Mouse (Mus musculus): ENCODE measurements around the gene Wasf2. TPM values are rescaled to one million over a fixed set of nuclear protein-coding genes. Genes with fewer than 3 reads are reported as not detected.
A peak's percentile ranks its signal among the peaks of the same experiment; 100 is the strongest.

The Wasf2 gene
- polyA plus RNA-seq, 1 experiment from 2014 or later, result 42.7 TPM

- peaks cover 3% of the 10 kb centered on the region; the same call in 1 of the 2 replicates for H3K4me1 ChIP-seq (ENCODE audit: control insufficient read depth, low read depth, low read length)
- H3K4me2 ChIP-seq (ENCODE audit: low read depth, low read length), result no peak overlapping the region
- peaks cover 42% of the 10 kb centered on the region for H3K36me3 ChIP-seq (ENCODE audit: control insufficient read depth, insufficient read depth)
- WGBS (ENCODE audit: insufficient replicate concordance), result 76% methylated on average over 15 of the region's 15 CpGs
- peak overlapping the region; percentile 29 for H3K27ac ChIP-seq (ENCODE audit: low read length)
- no peaks in the 10 kb centered on the region for H3K9me3 ChIP-seq (replicated peaks; ENCODE audit: control insufficient read depth, low read length)
- no peaks in the 10 kb centered on the region for H3K27me3 ChIP-seq (ENCODE audit: control insufficient read depth, insufficient read depth, low read depth, low read length)
- no peak overlapping the region for H3K9ac ChIP-seq (ENCODE audit: low read depth, low read length)
- no peak overlapping the region for H3K4me3 ChIP-seq (ENCODE audit: low read depth, low read length)
- ATAC-seq (ENCODE audit: low read depth), result peak; percentile 50; the same call in 1 of the 2 replicates
These were observed 54.8 kb downstream of the Wasf2 start for GRCm38 (mm10) chr4:133184898-133185665.

- no peak for ATAC-seq (ENCODE audit: low read depth)
- H3K4me2 ChIP-seq (ENCODE audit: low read depth, low read length), result no peak overlapping the region
- peaks cover 48% of the 10 kb centered on the region for H3K36me3 ChIP-seq (ENCODE audit: control insufficient read depth, insufficient read depth)
- no peak overlapping the region for H3K27ac ChIP-seq (ENCODE audit: low read length)
- H3K4me1 ChIP-seq (ENCODE audit: control insufficient read depth, low read depth, low read length), result peaks cover 3% of the 10 kb centered on the region; the same call in 1 of the 2 replicates
- 85% methylated on average over 8 of the region's 8 CpGs for WGBS (ENCODE audit: insufficient replicate concordance)
- no peaks in the 10 kb centered on the region for H3K9me3 ChIP-seq (replicated peaks; ENCODE audit: control insufficient read depth, low read length)
- H3K4me3 ChIP-seq (ENCODE audit: low read depth, low read length), result no peak overlapping the region
- no peaks in the 10 kb centered on the region for H3K27me3 ChIP-seq (ENCODE audit: control insufficient read depth, insufficient read depth, low read depth, low read length)
- no peak overlapping the region for H3K9ac ChIP-seq (ENCODE audit: low read depth, low read length)
These were observed 55.6 kb downstream of the Wasf2 start for GRCm38 (mm10) chr4:133185893-133186292.

- peaks cover 54% of the 10 kb centered on the region for H3K36me3 ChIP-seq (ENCODE audit: control insufficient read depth, insufficient read depth)
- no peak overlapping the region for H3K27ac ChIP-seq (ENCODE audit: low read length)
- H3K4me3 ChIP-seq (ENCODE audit: low read depth, low read length), result no peak overlapping the region
- H3K4me1 ChIP-seq (ENCODE audit: control insufficient read depth, low read depth, low read length), result peaks cover 3% of the 10 kb centered on the region; the same call in 1 of the 2 replicates
- H3K9ac ChIP-seq (ENCODE audit: low read depth, low read length), result no peak overlapping the region
- H3K4me2 ChIP-seq (ENCODE audit: low read depth, low read length), result no peak overlapping the region
- 85% methylated on average over 5 of the region's 5 CpGs for WGBS (ENCODE audit: insufficient replicate concordance)
- H3K9me3 ChIP-seq (replicated peaks; ENCODE audit: control insufficient read depth, low read length), result no peaks in the 10 kb centered on the region
- no peak for ATAC-seq (ENCODE audit: low read depth)
- no peaks in the 10 kb centered on the region for H3K27me3 ChIP-seq (ENCODE audit: control insufficient read depth, insufficient read depth, low read depth, low read length)
These were observed 56.6 kb downstream of the Wasf2 start for GRCm38 (mm10) chr4:133186856-133187255.

GRCm38 (mm10) chr4:133189396-133189795, 59.1 kb downstream of the Wasf2 start:
- H3K36me3 ChIP-seq (ENCODE audit: control insufficient read depth, insufficient read depth), result peaks cover 68% of the 10 kb centered on the region
- H3K27me3 ChIP-seq (ENCODE audit: control insufficient read depth, insufficient read depth, low read depth, low read length), result no peaks in the 10 kb centered on the region
- no peak overlapping the region for H3K4me3 ChIP-seq (ENCODE audit: low read depth, low read length)
- WGBS (ENCODE audit: insufficient replicate concordance), result 75% methylated on average over 10 of the region's 10 CpGs
- H3K4me2 ChIP-seq (ENCODE audit: low read depth, low read length), result no peak overlapping the region
- no peak overlapping the region for H3K27ac ChIP-seq (ENCODE audit: low read length)
- H3K9me3 ChIP-seq (replicated peaks; ENCODE audit: control insufficient read depth, low read length), result no peaks in the 10 kb centered on the region
- H3K4me1 ChIP-seq (ENCODE audit: control insufficient read depth, low read depth, low read length), result no peaks in the 10 kb centered on the region
- ATAC-seq (ENCODE audit: low read depth), result no peak
- H3K9ac ChIP-seq (ENCODE audit: low read depth, low read length), result no peak overlapping the region

GRCm38 (mm10) chr4:133194482-133194881, 64.2 kb downstream of the Wasf2 start:
- Histone ChIP-seq H3K4me3 (ENCODE audit: low read depth, low read length) (no peak overlapping the region), H3K4me2 (ENCODE audit: low read depth, low read length) (no peak overlapping the region), H3K36me3 (ENCODE audit: control insufficient read depth, insufficient read depth) (peaks cover 40% of the 10 kb centered on the region), H3K4me1 (ENCODE audit: control insufficient read depth, low read depth, low read length) (peaks cover 11% of the 10 kb centered on the region), H3K9me3 (replicated peaks; ENCODE audit: control insufficient read depth, low read length) (no peaks in the 10 kb centered on the region), H3K9ac (ENCODE audit: low read depth, low read length) (no peak overlapping the region), H3K27ac (ENCODE audit: low read length) (no peak overlapping the region), H3K27me3 (ENCODE audit: control insufficient read depth, insufficient read depth, low read depth, low read length) (no peaks in the 10 kb centered on the region)
- ATAC-seq (ENCODE audit: low read depth), result no peak
- 88% methylated on average over 11 of the region's 11 CpGs for WGBS (ENCODE audit: insufficient replicate concordance)

GRCm38 (mm10) chr4:133195014-133195413, 64.7 kb downstream of the Wasf2 start:
- Histone ChIP-seq H3K9ac (ENCODE audit: low read depth, low read length) (no peak overlapping the region), H3K36me3 (ENCODE audit: control insufficient read depth, insufficient read depth) (peaks cover 35% of the 10 kb centered on the region), H3K27me3 (ENCODE audit: control insufficient read depth, insufficient read depth, low read depth, low read length) (no peaks in the 10 kb centered on the region), H3K4me2 (ENCODE audit: low read depth, low read length) (no peak overlapping the region), H3K4me3 (ENCODE audit: low read depth, low read length) (no peak overlapping the region), H3K4me1 (ENCODE audit: control insufficient read depth, low read depth, low read length) (peaks cover 11% of the 10 kb centered on the region), H3K27ac (ENCODE audit: low read length) (no peak overlapping the region), H3K9me3 (replicated peaks; ENCODE audit: control insufficient read depth, low read length) (no peaks in the 10 kb centered on the region)
- WGBS (ENCODE audit: insufficient replicate concordance), result 63% methylated on average over 4 of the region's 4 CpGs
- ATAC-seq (ENCODE audit: low read depth), result no peak

GRCm38 (mm10) chr4:133196136-133196535, 65.8 kb downstream of the Wasf2 start:
- peaks cover 14% of the 10 kb centered on the region for H3K4me1 ChIP-seq (ENCODE audit: control insufficient read depth, low read depth, low read length)
- ATAC-seq (ENCODE audit: low read depth), result no peak
- H3K9me3 ChIP-seq (replicated peaks; ENCODE audit: control insufficient read depth, low read length), result no peaks in the 10 kb centered on the region
- no peak overlapping the region for H3K27ac ChIP-seq (ENCODE audit: low read length)
- peaks cover 24% of the 10 kb centered on the region for H3K36me3 ChIP-seq (ENCODE audit: control insufficient read depth, insufficient read depth)
- no peak overlapping the region for H3K9ac ChIP-seq (ENCODE audit: low read depth, low read length)
- WGBS (ENCODE audit: insufficient replicate concordance), result 57% methylated on average over 2 of the region's 2 CpGs
- no peak overlapping the region for H3K4me3 ChIP-seq (ENCODE audit: low read depth, low read length)
- H3K4me2 ChIP-seq (ENCODE audit: low read depth, low read length), result no peak overlapping the region
- H3K27me3 ChIP-seq (ENCODE audit: control insufficient read depth, insufficient read depth, low read depth, low read length), result no peaks in the 10 kb centered on the region

GRCm38 (mm10) chr4:133196852-133197251, 66.5 kb downstream of the Wasf2 start:
- no peak for ATAC-seq (ENCODE audit: low read depth)
- peaks cover 17% of the 10 kb centered on the region for H3K4me1 ChIP-seq (ENCODE audit: control insufficient read depth, low read depth, low read length)
- no peak overlapping the region for H3K4me2 ChIP-seq (ENCODE audit: low read depth, low read length)
- WGBS (ENCODE audit: insufficient replicate concordance), result 69% methylated on average over 7 of the region's 7 CpGs
- no peak overlapping the region for H3K9ac ChIP-seq (ENCODE audit: low read depth, low read length)
- no peaks in the 10 kb centered on the region for H3K9me3 ChIP-seq (replicated peaks; ENCODE audit: control insufficient read depth, low read length)
- H3K27me3 ChIP-seq (ENCODE audit: control insufficient read depth, insufficient read depth, low read depth, low read length), result no peaks in the 10 kb centered on the region
- peaks cover 20% of the 10 kb centered on the region for H3K36me3 ChIP-seq (ENCODE audit: control insufficient read depth, insufficient read depth)
- no peak overlapping the region for H3K27ac ChIP-seq (ENCODE audit: low read length)
- no peak overlapping the region for H3K4me3 ChIP-seq (ENCODE audit: low read depth, low read length)

- peak overlapping the region; percentile 26; the same call in 1 of the 2 replicates for H3K27ac ChIP-seq (ENCODE audit: low read length)
- H3K9me3 ChIP-seq (replicated peaks; ENCODE audit: control insufficient read depth, low read length), result no peaks in the 10 kb centered on the region
- no peak overlapping the region for H3K4me2 ChIP-seq (ENCODE audit: low read depth, low read length)
- H3K4me1 ChIP-seq (ENCODE audit: control insufficient read depth, low read depth, low read length), result peaks cover 17% of the 10 kb centered on the region
- ATAC-seq (ENCODE audit: low read depth), result 0 out of 2 replicates have a peak, but pooled peaks have one; percentile 3
- H3K36me3 ChIP-seq (ENCODE audit: control insufficient read depth, insufficient read depth), result peaks cover 16% of the 10 kb centered on the region
- no peak overlapping the region for H3K4me3 ChIP-seq (ENCODE audit: low read depth, low read length)
- WGBS (ENCODE audit: insufficient replicate concordance), result 80% methylated on average over 5 of the region's 5 CpGs
- H3K27me3 ChIP-seq (ENCODE audit: control insufficient read depth, insufficient read depth, low read depth, low read length), result no peaks in the 10 kb centered on the region
- no peak overlapping the region for H3K9ac ChIP-seq (ENCODE audit: low read depth, low read length)
These were observed 67.0 kb downstream of the Wasf2 start for GRCm38 (mm10) chr4:133197355-133197754.

Measured in liver, embryonic 16.5 days (tissue).